Mouse (Mus musculus) G1E-ER4 (cell line): ENCODE data around the gene Foxn1. TPM values are rescaled to one million over a fixed set of nuclear protein-coding genes. Genes with fewer than 3 reads are reported as not detected.

Experiments
- GATA1 ChIP-seq: IDR thresholded peaks from one replicate; pipeline ENCODE4 v1.8.0; 2012; ENCODE audit warnings: low read length, inconsistent platforms
- polyA plus RNA-seq: library from polyadenylated mRNA; stranded (reverse); fragments of >175 nt; gene quantifications from 2 replicates; pipeline ENCODE4 v1.2.3, GENCODE M21; 2012

Foxn1 gene
- polyA plus RNA-seq = not detected in 2 replicates

GRCm38 (mm10) chr11:78386508-78387043 lies at the start of gene Foxn1:
TSS of gene Foxn1 (minus strand) at chr11:78386558.
- TF ChIP-seq GATA1 = no peak

GRCm38 (mm10) chr11:78435776-78436349 lies 49.5 kb upstream of the Foxn1 start:
- TF ChIP-seq GATA1 = no peak

GRCm38 (mm10) chr11:78434052-78434451 lies 47.7 kb upstream of the Foxn1 start:
- TF ChIP-seq GATA1 = no peak

- no peak for TF ChIP-seq GATA1
Observed at GRCm38 (mm10) chr11:78431176-78431575, 44.8 kb upstream of the Foxn1 start.

GRCm38 (mm10) chr11:78430195-78430878 lies 44.0 kb upstream of the Foxn1 start:
- TF ChIP-seq GATA1 = no peak

- no peak for TF ChIP-seq GATA1
Observed at GRCm38 (mm10) chr11:78428309-78428708, 42.0 kb upstream of the Foxn1 start.

GRCm38 (mm10) chr11:78427655-78428054 lies 41.3 kb upstream of the Foxn1 start:
- TF ChIP-seq GATA1 = no peak

GRCm38 (mm10) chr11:78425572-78425971 lies 39.2 kb upstream of the Foxn1 start:
- no peak for TF ChIP-seq GATA1

GRCm38 (mm10) chr11:78424352-78424751 lies 38.0 kb upstream of the Foxn1 start:
- TF ChIP-seq GATA1 = no peak

- no peak for TF ChIP-seq GATA1
Observed at GRCm38 (mm10) chr11:78422055-78422819, 35.9 kb upstream of the Foxn1 start, which contains the start of gene Slc13a2. TSS of gene Slc13a2 (minus strand) at chr11:78422217.

- TF ChIP-seq GATA1 = no peak
Observed at GRCm38 (mm10) chr11:78421201-78422009, 35.0 kb upstream of the Foxn1 start.

- TF ChIP-seq GATA1 = no peak
Observed at GRCm38 (mm10) chr11:78420263-78420889, 34.0 kb upstream of the Foxn1 start.

- TF ChIP-seq GATA1 = no peak
Observed at GRCm38 (mm10) chr11:78416854-78417253, 30.5 kb upstream of the Foxn1 start.

GRCm38 (mm10) chr11:78412861-78413260 lies 26.5 kb upstream of the Foxn1 start:
- no peak for TF ChIP-seq GATA1

GRCm38 (mm10) chr11:78412324-78412850 lies 26.0 kb upstream of the Foxn1 start:
- no peak for TF ChIP-seq GATA1
